Mouse (Mus musculus) yolk sac, embryonic 10.5 days (tissue): ENCODE data around the gene Chl1.

Experiments
- DNase-seq: peaks from one replicate; pipeline ENCODE4 v3.0.0-alpha.2; 2017; ENCODE audit warnings: low spot score

The Chl1 gene

GRCm38 (mm10) chr6:103510392-103511289, at the start of gene Chl1:
Gene Chl1, plus strand, starts transcription at chr6:103510586.
- DNase-seq = no peak

GRCm38 (mm10) chr6:103465479-103466080, 44.8 kb upstream of the Chl1 start:
- DNase-seq = no peak

- no peak for DNase-seq
Measured at GRCm38 (mm10) chr6:103473316-103473715, 37.1 kb upstream of the Chl1 start.

- no peak for DNase-seq
Measured at GRCm38 (mm10) chr6:103487199-103487598, 23.2 kb upstream of the Chl1 start.

- DNase-seq = no peak
Measured at GRCm38 (mm10) chr6:103498404-103498803, 12.0 kb upstream of the Chl1 start.

GRCm38 (mm10) chr6:103504065-103504464, 6.3 kb upstream of the Chl1 start:
- DNase-seq = no peak

GRCm38 (mm10) chr6:103507751-103508575, 2.4 kb upstream of the Chl1 start:
- DNase-seq = no peak

GRCm38 (mm10) chr6:103509596-103509995, 790 bp upstream of the Chl1 start:
- DNase-seq = no peak

GRCm38 (mm10) chr6:103511290-103511971, 1.0 kb downstream of the Chl1 start:
- no peak for DNase-seq

GRCm38 (mm10) chr6:103511972-103512565, 1.7 kb downstream of the Chl1 start:
- no peak for DNase-seq

GRCm38 (mm10) chr6:103512911-103513321, 2.5 kb downstream of the Chl1 start:
- no peak for DNase-seq

GRCm38 (mm10) chr6:103513621-103514241, 3.3 kb downstream of the Chl1 start:
- no peak for DNase-seq

- no peak for DNase-seq
Measured at GRCm38 (mm10) chr6:103514346-103514745, 4.0 kb downstream of the Chl1 start.

- no peak for DNase-seq
Measured at GRCm38 (mm10) chr6:103514756-103515155, 4.4 kb downstream of the Chl1 start.

- no peak for DNase-seq
Measured at GRCm38 (mm10) chr6:103519596-103519995, 9.2 kb downstream of the Chl1 start.

GRCm38 (mm10) chr6:103525326-103526024, 15.1 kb downstream of the Chl1 start:
- no peak for DNase-seq

GRCm38 (mm10) chr6:103526945-103527777, 16.8 kb downstream of the Chl1 start:
- no peak for DNase-seq

GRCm38 (mm10) chr6:103533048-103533447, 22.7 kb downstream of the Chl1 start:
- no peak for DNase-seq

- no peak for DNase-seq
Measured at GRCm38 (mm10) chr6:103534027-103534426, 23.6 kb downstream of the Chl1 start.
